Mouse (Mus musculus) cortical plate, adult 2 months (tissue): ENCODE data around the gene Sash3.
"Not testable (repeated sequence)": the region's sequence is repeated elsewhere in the genome, so short reads cannot be mapped to it uniquely, and the experiment has no call there.

Source experiments
- CTCF ChIP-seq: fragments of 200-500 bp; IDR thresholded peaks from 2 replicates; pipeline ENCODE4 v1.5.1; 2011; ENCODE audit warnings: mild to moderate bottlenecking, control low read depth, low read length; ENCODE audit not compliant: insufficient read depth; ENCODE audit errors: extremely low read depth
- POLR2A ChIP-seq: fragments of 200-500 bp; IDR thresholded peaks from 2 replicates; pipeline ENCODE4 v1.6.1; 2011; ENCODE audit warnings: mild to moderate bottlenecking, low read length, control low read depth; ENCODE audit not compliant: insufficient read depth; ENCODE audit errors: extremely low read depth

DNA sequence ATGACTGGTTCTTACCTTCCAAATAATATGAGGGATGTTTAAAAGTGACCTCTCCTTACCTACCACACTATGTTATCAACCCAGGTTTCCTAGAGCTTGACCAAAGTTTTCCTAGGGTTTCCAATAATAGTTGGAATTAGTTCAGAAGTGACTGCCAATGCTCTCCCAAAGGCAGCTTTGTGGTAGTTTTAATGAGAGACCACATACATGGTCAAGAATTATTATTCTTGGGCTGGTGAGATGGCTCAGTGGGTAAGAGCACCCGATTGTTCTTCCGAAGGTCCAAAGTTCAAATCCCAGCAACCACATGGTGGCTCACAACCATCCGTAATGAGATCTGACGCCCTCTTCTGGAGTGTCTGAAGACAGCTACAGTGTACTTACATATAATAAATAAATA, 63.5 kb downstream of the Sash3 start:
- TF ChIP-seq CTCF, POLR2A: not testable (repeated sequence)
